Mouse (Mus musculus) neural tube, embryonic 14.5 days (tissue): ENCODE results near the gene Rnf214. TPM values are rescaled to one million over a fixed set of nuclear protein-coding genes. Genes with fewer than 3 reads are reported as not detected.

Experiments used
- ATAC-seq: fragments of 200-750 bp; cut with Nextera tagmentation; 2 replicates; pipeline ENCODE4 v1.8.0; 2017; ENCODE audit warnings: low read depth, mild to moderate bottlenecking, moderate TSS enrichment, moderate library complexity
- H3K27ac ChIP-seq: fragments of 300-500 bp; sonication (generic); 2 replicates; pipeline ENCODE4 v1.5.1; 2014; ENCODE audit warnings: low read depth, mild to moderate bottlenecking, control low read depth, low read length, moderate library complexity, mixed read lengths
- H3K27me3 ChIP-seq: fragments of 300-500 bp; sonication (generic); 2 replicates; pipeline ENCODE4 v1.6.1; 2014; ENCODE audit warnings: low read length; ENCODE audit not compliant: control insufficient read depth, insufficient read depth
- H3K36me3 ChIP-seq: fragments of 300-500 bp; sonication (generic); 2 replicates; pipeline ENCODE4 v1.6.1; 2014; ENCODE audit warnings: low read length, mixed read lengths; ENCODE audit not compliant: control insufficient read depth, insufficient read depth
- H3K4me1 ChIP-seq: fragments of 300-500 bp; sonication (generic); 2 replicates; pipeline ENCODE4 v1.6.1; 2014; ENCODE audit warnings: low read length; ENCODE audit not compliant: control insufficient read depth, insufficient read depth
- H3K4me2 ChIP-seq: fragments of 300-500 bp; sonication (generic); 2 replicates; pipeline ENCODE4 v1.6.1; 2014; ENCODE audit warnings: mild to moderate bottlenecking, low read depth, low read length, control low read depth
- H3K4me3 ChIP-seq: fragments of 300-500 bp; sonication (generic); 2 replicates; pipeline ENCODE4 v1.5.1; 2014; ENCODE audit warnings: low read depth, low read length, control low read depth, mixed read lengths
- H3K9ac ChIP-seq: fragments of 300-500 bp; sonication (generic); replicated peaks from 2 replicates; pipeline ENCODE4 v1.6.1; 2014; ENCODE audit warnings: low read depth, mild to moderate bottlenecking, control low read depth, low read length, mixed read lengths
- H3K9me3 ChIP-seq: fragments of 300-500 bp; sonication (generic); 2 replicates; pipeline ENCODE4 v1.6.1; 2016; ENCODE audit warnings: low read length; ENCODE audit not compliant: control insufficient read depth
- WGBS: fragments of 180-500 bp; shearing (Covaris S2); extraction: QIAGEN DNeasy Blood & Tissue Kit; methylation state at CpG from one replicate; pipeline ENCODE4 v1.1.7; 2014; 5-methylcytosine and 5-hydroxymethylcytosine counted together
- polyA plus RNA-seq: library from polyadenylated mRNA; unstranded; fragments of >200 nt; fragmentation: Nextera tagmentation; extraction: Ambion mirVana; gene quantifications from 2 replicates; pipeline ENCODE4 v1.2.1, GENCODE M21; 2014

Rnf214 gene
- polyA plus RNA-seq = 101 and 132 TPM in 2 replicates

DNA sequence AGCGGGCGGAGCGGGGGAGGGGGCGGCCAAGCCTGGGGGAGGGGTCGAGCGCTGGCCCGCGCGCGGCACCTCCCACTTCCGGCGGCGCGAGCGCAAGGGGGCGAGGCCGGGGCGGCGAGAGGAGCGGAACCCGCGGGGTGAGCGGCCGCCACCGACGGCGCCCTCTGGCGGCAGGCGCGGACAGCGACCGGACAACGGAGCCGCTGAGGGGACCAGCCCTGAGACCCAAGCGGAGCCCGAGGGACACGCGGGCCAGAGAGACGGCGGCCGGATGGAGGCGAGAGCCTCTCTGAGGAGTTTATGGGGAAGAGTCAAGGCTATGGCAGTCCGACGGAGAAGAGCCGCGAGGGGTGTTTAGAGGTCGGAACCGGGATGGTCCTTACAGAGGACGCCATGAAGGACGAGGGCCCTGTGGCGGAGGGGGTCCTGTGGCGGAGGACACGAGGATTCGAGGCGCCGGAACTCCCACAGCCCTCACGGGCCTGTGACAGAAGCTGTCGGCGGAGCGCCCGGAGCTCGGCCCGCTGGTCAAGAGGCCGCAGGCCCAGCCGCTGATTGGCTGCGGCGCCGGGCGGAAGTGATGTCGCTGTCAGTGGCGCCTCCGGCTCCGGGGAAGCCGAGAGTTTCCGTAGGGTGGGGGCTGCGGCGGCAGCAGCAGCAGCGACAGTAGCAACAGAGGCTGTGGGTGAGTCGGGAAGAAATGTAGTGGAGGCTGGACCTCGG, at the start of gene Rnf214, which contains the start of gene Pcsk7:
Gene Rnf214, minus strand, starts transcription at position 557 of the 723 bp plus-strand sequence.
Gene Pcsk7, plus strand, starts transcription at position 143 of the 723 bp plus-strand sequence.
- Histone ChIP-seq H3K4me2 (peak within 1 kb of the TSS; percentile 66), H3K27me3 (no peaks in the 10 kb centered on the region), H3K27ac (peak within 1 kb of the TSS; percentile 98), H3K9ac (peak within 1 kb of the TSS; percentile 95), H3K36me3 (peaks cover 33% of the 10 kb centered on the region), H3K4me3 (peak within 1 kb of the TSS; percentile 90), H3K9me3 (no peaks in the 10 kb centered on the region), H3K4me1 (peaks cover 17% of the 10 kb centered on the region)
- ATAC-seq = peak; percentile 95
- WGBS = under 1% methylated on average over 73 of the region's 80 CpGs

DNA sequence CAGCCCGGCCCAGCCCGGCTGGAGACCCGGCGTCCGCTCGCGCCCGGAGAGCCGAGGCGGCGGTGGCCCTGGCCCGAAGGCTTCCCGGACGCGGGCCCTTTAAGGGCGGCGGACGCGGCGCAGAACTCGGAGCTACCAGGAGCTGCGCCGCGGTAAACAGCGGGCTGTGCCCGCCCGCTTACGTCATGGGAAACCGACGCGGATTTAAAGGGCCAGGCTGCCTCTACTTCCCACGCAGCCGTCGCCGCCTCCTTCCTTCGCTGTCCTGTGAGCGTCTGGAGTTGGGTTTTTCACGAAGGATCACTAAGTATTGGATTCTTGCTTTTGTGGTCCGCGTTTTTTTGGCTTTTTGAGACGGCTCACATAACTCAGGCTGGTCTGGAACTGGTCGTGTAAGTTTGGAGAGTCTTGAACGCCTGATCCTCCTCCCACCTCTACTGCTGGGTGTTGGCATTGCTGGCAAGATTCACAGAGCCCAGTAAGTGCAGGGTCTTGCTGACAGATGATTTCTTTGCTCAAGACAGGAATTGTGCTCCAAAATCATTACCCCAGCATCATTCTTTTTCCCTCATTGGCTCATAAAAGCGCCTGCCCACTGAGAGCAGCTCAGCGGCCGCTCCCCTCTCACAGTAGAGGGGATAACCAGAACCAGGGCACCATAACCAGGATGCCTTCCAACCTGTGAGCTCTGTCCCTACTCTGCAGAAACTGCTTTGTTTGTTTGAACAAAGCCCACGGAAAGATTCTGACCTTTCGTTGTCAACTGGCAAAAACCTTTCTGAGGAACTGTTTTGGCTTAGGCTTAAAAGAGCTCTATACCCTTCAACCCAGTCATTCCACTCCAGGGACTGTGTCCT, 48.6 kb upstream of the Rnf214 start, which contains the start of gene Sidt2:
Gene Sidt2, minus strand, starts transcription at position 152 of the 857 bp plus-strand sequence.
- no peaks in the 10 kb centered on the region for H3K9me3 ChIP-seq
- H3K4me2 ChIP-seq = peak within 1 kb of the TSS; percentile 86
- H3K4me1 ChIP-seq = peaks cover 20% of the 10 kb centered on the region
- H3K36me3 ChIP-seq = peaks cover 14% of the 10 kb centered on the region
- H3K27me3 ChIP-seq = no peaks in the 10 kb centered on the region
- ATAC-seq = peak; percentile 98
- peak within 1 kb of the TSS; percentile 82 for H3K27ac ChIP-seq
- H3K4me3 ChIP-seq = peak within 1 kb of the TSS; percentile 92
- WGBS = under 1% methylated on average over 48 of the region's 48 CpGs
- peak within 1 kb of the TSS; percentile 86 for H3K9ac ChIP-seq

DNA sequence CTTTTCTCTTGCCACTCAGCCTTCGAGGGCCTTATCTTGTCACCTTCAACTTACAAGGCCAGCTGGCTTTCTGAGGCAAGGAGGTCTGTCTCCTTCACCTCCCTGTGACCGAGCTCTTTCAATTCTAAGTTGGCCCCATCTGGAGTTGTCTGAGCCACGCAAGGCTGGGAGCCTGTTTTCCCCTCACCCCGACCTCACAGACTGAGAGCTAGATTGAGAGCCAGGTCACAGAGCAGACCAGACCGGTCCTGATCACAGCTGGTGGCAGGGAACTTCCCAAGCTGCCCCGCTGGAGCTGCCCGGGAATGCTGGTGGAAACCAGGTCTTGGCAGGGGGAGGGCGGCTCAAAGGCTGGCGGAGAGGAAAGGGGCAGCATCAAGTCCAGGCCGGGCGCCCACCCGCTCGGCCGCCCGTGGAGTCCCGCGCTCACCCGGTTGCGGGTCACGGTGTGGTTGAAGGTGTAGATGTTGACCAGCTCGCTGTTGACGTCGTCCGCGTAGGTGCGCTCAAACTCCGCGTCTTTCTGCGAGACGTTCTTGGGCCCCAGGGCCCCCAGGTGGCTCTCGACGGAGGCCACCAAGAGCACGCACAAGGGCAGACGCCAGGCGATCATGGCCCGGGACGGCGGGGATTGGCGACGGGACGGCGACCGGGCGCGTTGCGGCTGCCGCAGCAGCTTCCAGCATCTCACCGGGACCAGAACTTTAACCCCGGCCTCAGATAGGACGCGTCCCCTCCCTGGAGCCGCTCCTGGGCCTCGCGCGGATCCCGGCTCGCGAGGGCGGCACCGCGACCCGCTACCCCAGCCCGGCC, 47.8 kb upstream of the Rnf214 start:
- WGBS = 1% methylated on average over 51 of the region's 63 CpGs
- H3K4me2 ChIP-seq = peak overlapping the region; percentile 86
- H3K9me3 ChIP-seq = no peaks in the 10 kb centered on the region
- peak overlapping the region; percentile 86 for H3K9ac ChIP-seq
- H3K4me3 ChIP-seq = peak overlapping the region; percentile 92
- H3K27ac ChIP-seq = peak overlapping the region; percentile 82
- ATAC-seq = peak; percentile 49
- no peaks in the 10 kb centered on the region for H3K27me3 ChIP-seq
- H3K4me1 ChIP-seq = peaks cover 20% of the 10 kb centered on the region
- peaks cover 22% of the 10 kb centered on the region for H3K36me3 ChIP-seq

- 67% methylated on average over 13 of the region's 13 CpGs for WGBS
- peaks cover 24% of the 10 kb centered on the region for H3K36me3 ChIP-seq
- no peaks in the 10 kb centered on the region for H3K9me3 ChIP-seq
- H3K9ac ChIP-seq = peak overlapping the region; percentile 86
- no peak for ATAC-seq
- H3K4me3 ChIP-seq = peak overlapping the region; percentile 92
- peaks cover 20% of the 10 kb centered on the region for H3K4me1 ChIP-seq
- H3K27me3 ChIP-seq = no peaks in the 10 kb centered on the region
- peak overlapping the region; percentile 86 for H3K4me2 ChIP-seq
- no peak overlapping the region for H3K27ac ChIP-seq
These were observed 47.0 kb upstream of the Rnf214 start for GRCm38 (mm10) chr9:45953511-45954293.

DNA sequence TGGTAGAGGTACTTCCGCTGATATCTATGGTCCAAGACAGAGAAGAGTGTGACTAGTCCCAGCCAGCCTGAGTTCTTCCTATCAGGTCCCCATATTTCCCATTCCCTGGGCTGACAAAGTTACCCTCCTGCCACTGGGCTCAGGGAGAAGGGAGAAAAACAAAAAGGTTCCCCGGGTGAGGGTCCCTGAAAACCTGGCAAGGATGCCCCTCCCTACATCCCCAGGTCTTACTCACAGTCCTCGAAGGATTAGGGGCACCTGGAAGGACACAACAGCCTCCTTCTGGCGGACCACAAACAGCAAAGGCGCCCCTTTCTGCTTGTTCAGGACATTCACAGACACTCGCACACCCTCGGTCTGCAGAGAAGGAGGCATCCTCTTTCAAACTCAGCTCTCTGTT, 46.2 kb upstream of the Rnf214 start:
- Histone ChIP-seq H3K9me3 (no peaks in the 10 kb centered on the region), H3K9ac (no peak overlapping the region), H3K27ac (no peak overlapping the region), H3K4me1 (peaks cover 20% of the 10 kb centered on the region), H3K27me3 (no peaks in the 10 kb centered on the region), H3K36me3 (peaks cover 28% of the 10 kb centered on the region), H3K4me3 (no peak overlapping the region), H3K4me2 (no peak overlapping the region; the same call in 1 of the 2 replicates)
- ATAC-seq = no peak
- 82% methylated on average over 7 of the region's 7 CpGs for WGBS

GRCm38 (mm10) chr9:45952057-45952456, 45.3 kb upstream of the Rnf214 start:
- Histone ChIP-seq H3K27me3 (no peaks in the 10 kb centered on the region), H3K4me2 (no peak overlapping the region), H3K36me3 (peaks cover 34% of the 10 kb centered on the region), H3K9ac (no peak overlapping the region), H3K4me1 (peaks cover 20% of the 10 kb centered on the region), H3K4me3 (no peak overlapping the region), H3K27ac (no peak overlapping the region), H3K9me3 (no peaks in the 10 kb centered on the region)
- WGBS = 88% methylated on average over 4 of the region's 4 CpGs
- ATAC-seq = no peak

DNA sequence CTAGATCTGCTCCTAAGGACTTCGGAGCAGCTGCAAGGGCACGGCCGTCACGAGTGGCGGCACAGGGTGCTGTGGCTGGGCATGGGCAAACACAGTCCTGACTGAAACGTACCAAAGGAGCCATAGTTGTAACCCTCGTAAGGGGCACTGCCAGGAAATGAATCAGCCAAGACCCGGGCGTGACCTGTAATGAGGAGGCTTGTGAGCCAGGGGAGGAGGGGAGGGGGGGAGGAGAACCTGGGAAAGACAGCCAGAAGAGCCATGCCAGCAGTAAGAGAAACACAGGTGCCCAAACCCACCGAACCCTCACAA, 40.1 kb upstream of the Rnf214 start:
- Histone ChIP-seq H3K27me3 (no peaks in the 10 kb centered on the region), H3K4me2 (no peak overlapping the region), H3K36me3 (peaks cover 71% of the 10 kb centered on the region), H3K27ac (no peak overlapping the region), H3K4me3 (no peak overlapping the region), H3K9me3 (no peaks in the 10 kb centered on the region), H3K4me1 (no peaks in the 10 kb centered on the region), H3K9ac (no peak overlapping the region)
- ATAC-seq = no peak
- WGBS = 87% methylated on average over 10 of the region's 10 CpGs

GRCm38 (mm10) chr9:45946182-45946871, 39.6 kb upstream of the Rnf214 start:
- Histone ChIP-seq H3K4me1 (no peaks in the 10 kb centered on the region), H3K9ac (no peak overlapping the region), H3K27me3 (no peaks in the 10 kb centered on the region), H3K4me3 (no peak overlapping the region), H3K4me2 (no peak overlapping the region), H3K27ac (no peak overlapping the region), H3K36me3 (peaks cover 71% of the 10 kb centered on the region), H3K9me3 (no peaks in the 10 kb centered on the region)
- WGBS = 90% methylated on average over 16 of the region's 16 CpGs
- ATAC-seq = no peak
